Mouse (Mus musculus): ENCODE measurements around the gene Olfr1154.

The Olfr1154 gene

GRCm38 (mm10) chr2:87905066-87905465, at the start of gene Olfr1154:
Gene Olfr1154 (minus strand): TSS chr2:87905166.
- DNase-seq (ENCODE audit: extremely low read depth, insufficient read length, low spot score): no peak

GRCm38 (mm10) chr2:87953000-87953399, 48.0 kb upstream of the Olfr1154 start, which contains the start of gene Olfr1156:
Gene Olfr1156 (minus strand): TSS chr2:87953100.
- no peak for DNase-seq (ENCODE audit: extremely low read depth, insufficient read length, low spot score)

GRCm38 (mm10) chr2:87945037-87945436, 40.1 kb upstream of the Olfr1154 start, which contains the start of gene Olfr1155:
Gene Olfr1155 (minus strand): TSS chr2:87945137.
- no peak for DNase-seq (ENCODE audit: extremely low read depth, insufficient read length, low spot score)

- no peak for DNase-seq (ENCODE audit: extremely low read depth, insufficient read length, low spot score)
These were observed 10.3 kb downstream of the Olfr1154 start, which contains the start of gene Olfr1153 for GRCm38 (mm10) chr2:87894662-87895061. Gene Olfr1153 (plus strand): TSS chr2:87894962.

- no peak for DNase-seq (ENCODE audit: extremely low read depth, insufficient read length, low spot score)
These were observed 38.8 kb downstream of the Olfr1154 start, which contains the start of gene Olfr1152 for GRCm38 (mm10) chr2:87866192-87866591. Gene Olfr1152 (plus strand): TSS chr2:87866492.

- no peak for DNase-seq (ENCODE audit: extremely low read depth, insufficient read length, low spot score)
These were observed 49.4 kb downstream of the Olfr1154 start, which contains the start of gene Olfr1151 for GRCm38 (mm10) chr2:87855562-87855961. Gene Olfr1151 (plus strand): TSS chr2:87855862.

Data from 3134 (cell line).